Mouse (Mus musculus): ENCODE results near the gene Tas2r138. TPM values are rescaled to one million over a fixed set of nuclear protein-coding genes. Genes with fewer than 3 reads are reported as not detected.

The Tas2r138 gene
- total and polyA plus RNA-seq, 3 experiments = not detected

DNA sequence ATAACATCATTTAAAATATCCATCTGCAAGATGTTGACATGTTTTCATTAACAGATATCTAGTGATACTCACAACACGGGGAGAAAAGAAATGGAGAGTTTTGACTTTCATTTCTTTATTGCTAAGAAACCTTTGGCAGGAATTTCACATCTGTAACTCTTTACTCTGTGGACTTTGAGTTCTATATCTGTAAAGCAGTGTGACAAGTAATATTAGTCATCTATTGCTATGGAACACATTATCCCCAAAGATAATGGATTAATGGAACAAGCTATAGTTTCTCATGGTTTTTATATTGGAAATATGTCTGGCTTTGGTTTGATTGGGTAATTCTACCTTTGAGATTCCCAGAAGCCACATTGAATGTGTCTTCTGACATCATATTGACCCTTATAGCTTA is 37.8 kb upstream of the Tas2r138 start:
- Histone ChIP-seq H3K79me2 (ENCODE audit: control insufficient read depth, insufficient read depth, low read length, poor library complexity) (no peaks in the 10 kb centered on the region), H3K9me3 (replicated peaks; ENCODE audit: insufficient read depth, low read length) (no peaks in the 10 kb centered on the region), H3K36me3 (ENCODE audit: control insufficient read depth in 1 of 2, insufficient read depth in 2 of 2, low read length in 2 of 2) (no peaks in the 10 kb centered on the region), H3K27ac (ENCODE audit: control insufficient read depth, low read depth, low read length) (no peak overlapping the region), H3K4me1 (ENCODE audit: control insufficient read depth in 1 of 2, insufficient read depth in 2 of 2, low read length in 2 of 2) (no peaks in the 10 kb centered on the region), H3K9ac (ENCODE audit: control insufficient read depth, low read depth, low read length, poor library complexity, severe bottlenecking) (no peak overlapping the region), H3K4me3 (ENCODE audit: control insufficient read depth in 1 of 2, insufficient read depth in 1 of 2, low read depth in 2 of 2, low read length in 2 of 2) (no peak overlapping the region), H3K27me3 (ENCODE audit: control insufficient read depth in 1 of 2, insufficient read depth in 2 of 2, low read length in 2 of 2) (no peaks in the 10 kb centered on the region)
- no peak for DNase-seq (ENCODE audit: low read depth, low spot score)
- TF ChIP-seq MAX (IDR thresholded peaks at IDR 0.05; ENCODE audit: low read length) (no peak), TBP (IDR thresholded peaks at IDR 0.05; ENCODE audit: low read depth, low read length) (no peak), TCF12 (IDR thresholded peaks at IDR 0.05; ENCODE audit: low read depth, low read length) (no peak), ZKSCAN1 (IDR thresholded peaks at IDR 0.05; ENCODE audit: low read depth, low read length) (no peak), E2F4 (IDR thresholded peaks at IDR 0.05; ENCODE audit: borderline replicate concordance, low read depth, low read length) (no peak), ZC3H11A (IDR thresholded peaks at IDR 0.05; ENCODE audit: low read depth, low read length) (no peak), BHLHE40 (IDR thresholded peaks at IDR 0.05; ENCODE audit: borderline replicate concordance, low read depth, low read length) (no peak), GATA1 (IDR thresholded peaks at IDR 0.05; ENCODE audit: low read depth, low read length) (no peak), ZNF384 (IDR thresholded peaks at IDR 0.05; ENCODE audit: low read depth, low read length) (no peak), POLR2AphosphoS2 (IDR thresholded peaks at IDR 0.05; ENCODE audit: low read length) (no peak), MAFK (IDR thresholded peaks at IDR 0.05; ENCODE audit: borderline replicate concordance, low read depth, low read length) (no peak), KAT2A (conservative IDR thresholded peaks at IDR 0.05; ENCODE audit: low read depth, low read length) (no peak), SMC3 (IDR thresholded peaks at IDR 0.05; ENCODE audit: low read depth, low read length) (no peak)

- no peaks in the 10 kb centered on the region for H3K9me3 ChIP-seq (replicated peaks; ENCODE audit: insufficient read depth, low read length)
- no peak overlapping the region for H3K27ac ChIP-seq (ENCODE audit: control insufficient read depth, low read depth, low read length)
- no peaks in the 10 kb centered on the region for H3K27me3 ChIP-seq (ENCODE audit: control insufficient read depth in 1 of 2, insufficient read depth in 2 of 2, low read length in 2 of 2)
- no peak overlapping the region for H3K9ac ChIP-seq (ENCODE audit: control insufficient read depth, low read depth, low read length, poor library complexity, severe bottlenecking)
- H3K4me3 ChIP-seq (ENCODE audit: control insufficient read depth in 1 of 2, insufficient read depth in 1 of 2, low read depth in 2 of 2, low read length in 2 of 2) = no peak overlapping the region
- TF ChIP-seq POLR2AphosphoS5 (IDR thresholded peaks at IDR 0.05; ENCODE audit: borderline replicate concordance, low read depth, low read length) (no peak), UBTF (IDR thresholded peaks at IDR 0.05; ENCODE audit: borderline replicate concordance, insufficient read depth, low read depth, low read length) (no peak), USF1 (IDR thresholded peaks at IDR 0.05; ENCODE audit: low read depth, low read length) (no peak), ZNF384 (IDR thresholded peaks at IDR 0.05; ENCODE audit: low read depth, low read length) (no peak)
- no peaks in the 10 kb centered on the region for H3K36me3 ChIP-seq (ENCODE audit: control insufficient read depth in 1 of 2, insufficient read depth in 2 of 2, low read length in 2 of 2)
- no peaks in the 10 kb centered on the region for H3K4me1 ChIP-seq (ENCODE audit: control insufficient read depth in 1 of 2, insufficient read depth in 2 of 2, low read length in 2 of 2)
- no peaks in the 10 kb centered on the region for H3K79me2 ChIP-seq (ENCODE audit: control insufficient read depth, insufficient read depth, low read length, poor library complexity)
- no peak for DNase-seq (ENCODE audit: low read depth, low spot score)
These were observed 32.6 kb upstream of the Tas2r138 start for GRCm38 (mm10) chr6:40645701-40646100.

All from MEL (cell line).